18 mouse cellular contexts compared by ENCODE assay signal in genomic region chr2:181582939-181583338, GRCm38 (mm10). TPM values are rescaled to one million over a fixed set of nuclear protein-coding genes. Genes with fewer than 3 reads are reported as not detected.
DNase-seq lines count a peak whose midpoint lies in the region; ATAC-seq lines count a peak whose summit lies in the region.
"Had no signal": no experiment of that assay in that cellular context is flagged by ENCODE, and none has a peak within 500 bp of the region (broad histone marks: within the 10 kb centered on the region; RNA-seq: fewer than 3 reads in every experiment).

No protein-coding gene starts in this region.

- ATAC-seq in kidney, embryonic 15.5 days (replicated peaks; ENCODE audit: low FRiP score): no peak
- ATAC-seq in liver, embryonic 11.5 days (replicated peaks; ENCODE audit: low FRiP score): no peak
- ATAC-seq: forebrain, embryonic 14.5 days; inflammation-experienced regulatory T-cells, adult 6 months had no signal

- H3K36me3 ChIP-seq in kidney, embryonic 15.5 days: peaks cover 50% of the 10 kb centered on the region
- peaks cover 29% of the 10 kb centered on the region for H3K36me3 ChIP-seq in liver, embryonic 11.5 days (ENCODE audit: control insufficient read depth, insufficient read depth, low read length)

- peak; percentile 52 for DNase-seq in cerebellum, adult 11-12 months
- DNase-seq in cerebellum, postnatal 10 days: no peak
- no peak for DNase-seq in kidney, postnatal 14 days
- peak; percentile 0 for DNase-seq in ovary, postnatal 10 days (ENCODE audit: low spot score)
- no peak for DNase-seq in ovary, postnatal 36 days (ENCODE audit: low spot score)
- DNase-seq in liver, embryonic 11.5 days (ENCODE audit: low spot score): peak; percentile 27
- DNase-seq in natural killer cell, adult 2 months (ENCODE audit: low spot score in 2 of 2): no peak
- DNase-seq: adrenal gland, adult 8-10 months; cerebellum, postnatal 14 days; right cerebral cortex, postnatal 14 days had no signal

- H3K9me3 ChIP-seq in kidney, embryonic 15.5 days (replicated peaks): no peaks in the 10 kb centered on the region
- H3K9me3 ChIP-seq in liver, embryonic 11.5 days (ENCODE audit: control insufficient read depth, low read length): no peaks in the 10 kb centered on the region
- H3K9me3 ChIP-seq: limb, embryonic 13.5 days; midbrain, embryonic 13.5 days had no signal

- H3K9ac ChIP-seq in kidney, embryonic 15.5 days: no peak overlapping the region
- no peak overlapping the region for H3K9ac ChIP-seq in liver, embryonic 11.5 days (ENCODE audit: low read depth, low read length)
- H3K9ac ChIP-seq: limb, embryonic 13.5 days; midbrain, embryonic 13.5 days had no signal

- no peak overlapping the region for H3K4me3 ChIP-seq in kidney, embryonic 15.5 days (replicated peaks)
- H3K4me3 ChIP-seq in liver, embryonic 11.5 days (ENCODE audit: low read depth, low read length): no peak overlapping the region
- H3K4me3 ChIP-seq: layer of hippocampus, adult 2 months; left cerebral cortex, adult 2 months had no signal

- no peak overlapping the region for H3K4me2 ChIP-seq in kidney, embryonic 15.5 days
- H3K4me2 ChIP-seq in liver, embryonic 11.5 days: no peak overlapping the region

- no peaks in the 10 kb centered on the region for H3K27me3 ChIP-seq in kidney, embryonic 15.5 days
- no peaks in the 10 kb centered on the region for H3K27me3 ChIP-seq in liver, embryonic 11.5 days (replicated peaks; ENCODE audit: control insufficient read depth, insufficient read depth, low read length)
- H3K27me3 ChIP-seq: CH12.LX; limb, embryonic 13.5 days; midbrain, embryonic 13.5 days had no signal

- peaks cover 37% of the 10 kb centered on the region for H3K4me1 ChIP-seq in kidney, embryonic 15.5 days
- peaks cover 32% of the 10 kb centered on the region for H3K4me1 ChIP-seq in liver, embryonic 11.5 days (replicated peaks; ENCODE audit: control insufficient read depth, insufficient read depth, low read length)

- 73% methylated on average over 1 of the region's 1 CpGs for WGBS in kidney, embryonic 15.5 days
- WGBS in liver, embryonic 11.5 days: 94% methylated on average over 1 of the region's 1 CpGs

- 0 out of 2 replicates have a peak overlapping the region, but pooled peaks have one; percentile 93 for H3K27ac ChIP-seq in kidney, embryonic 15.5 days
- no peak overlapping the region for H3K27ac ChIP-seq in liver, embryonic 11.5 days (ENCODE audit: low read depth, low read length)
- H3K27ac ChIP-seq: limb, embryonic 13.5 days; midbrain, embryonic 13.5 days had no signal

RNA-seq across cellular contexts. Expression of gene Uckl1, which starts 1.8 kb away (rescaled TPM):
- polyA plus RNA-seq in kidney, embryonic 15.5 days (2015; fragmentation: Nextera tagmentation; extraction: Ambion mirVana): 50.7 and 59.0 TPM in 2 replicates
- 44.5 and 51.2 TPM in 2 replicates for polyA plus RNA-seq in liver, embryonic 11.5 days (2014; fragmentation: Nextera tagmentation; extraction: Ambion mirVana)

RNA-seq across cellular contexts. Expression of gene Prpf6, which starts 8.7 kb away (rescaled TPM):
- 67.4 and 69.5 TPM in 2 replicates for polyA plus RNA-seq in kidney, embryonic 15.5 days (2015; fragmentation: Nextera tagmentation; extraction: Ambion mirVana)
- polyA plus RNA-seq in liver, embryonic 11.5 days (2014; fragmentation: Nextera tagmentation; extraction: Ambion mirVana): 63.0 and 68.5 TPM in 2 replicates

RNA-seq across cellular contexts. Expression of gene Zfp512b, which starts 9.7 kb away (rescaled TPM):
- polyA plus RNA-seq in kidney, embryonic 15.5 days (2015; fragmentation: Nextera tagmentation; extraction: Ambion mirVana): 43.1 and 51.6 TPM in 2 replicates
- polyA plus RNA-seq in liver, embryonic 11.5 days (2014; fragmentation: Nextera tagmentation; extraction: Ambion mirVana): 31.2 and 33.9 TPM in 2 replicates

RNA-seq across cellular contexts. Expression of gene Samd10, which starts 16.1 kb away (rescaled TPM):
- 24.6 and 26.3 TPM in 2 replicates for polyA plus RNA-seq in kidney, embryonic 15.5 days (2015; fragmentation: Nextera tagmentation; extraction: Ambion mirVana)
- polyA plus RNA-seq in liver, embryonic 11.5 days (2014; fragmentation: Nextera tagmentation; extraction: Ambion mirVana): 6.2 and 6.8 TPM in 2 replicates

Comparison
In these comparisons a context has a peak if more than half of its experiments do, and no peak if none do; other contexts are left out.
1. DNase-seq: peak in cerebellum, adult 11-12 months (single experiment), ovary, postnatal 10 days (single experiment) and liver, embryonic 11.5 days (single experiment); none in cerebellum, postnatal 10 days (0 of 2), kidney, postnatal 14 days (single experiment), ovary, postnatal 36 days (single experiment) and natural killer cell, adult 2 months (0 of 2).